Mouse (Mus musculus) forebrain, embryonic 15.5 days (tissue): ENCODE measurements around the gene Gpatch2. TPM values are rescaled to one million over a fixed set of nuclear protein-coding genes. Genes with fewer than 3 reads are reported as not detected.

Experiments
- ATAC-seq: fragments of 200-750 bp; cut with Nextera tagmentation; replicated peaks from 2 replicates; pipeline ENCODE4 v1.8.0; 2017; ENCODE audit warnings: mild to moderate bottlenecking, moderate TSS enrichment, moderate library complexity
- H3K27ac ChIP-seq: fragments of 300-500 bp; sonication (generic); replicated peaks from 2 replicates; pipeline ENCODE4 v1.5.1; 2015; ENCODE audit warnings: mild to moderate bottlenecking, inconsistent platforms
- H3K27me3 ChIP-seq: fragments of 300-500 bp; sonication (generic); 2 replicates; pipeline ENCODE4 v1.6.1; 2015; ENCODE audit warnings: inconsistent platforms
- H3K36me3 ChIP-seq: fragments of 300-500 bp; sonication (generic); 2 replicates; pipeline ENCODE4 v1.6.1; 2015; ENCODE audit warnings: mild to moderate bottlenecking, inconsistent platforms
- H3K4me1 ChIP-seq: fragments of 300-500 bp; sonication (generic); 2 replicates; pipeline ENCODE4 v1.6.1; 2015; ENCODE audit warnings: inconsistent platforms
- H3K4me2 ChIP-seq: fragments of 300-500 bp; sonication (generic); replicated peaks from 2 replicates; pipeline ENCODE4 v1.6.1; 2015; ENCODE audit warnings: mild to moderate bottlenecking, inconsistent platforms
- H3K4me3 ChIP-seq: fragments of 300-500 bp; sonication (generic); 2 replicates; pipeline ENCODE4 v1.5.1; 2015; ENCODE audit warnings: mild to moderate bottlenecking, inconsistent platforms
- H3K9ac ChIP-seq: fragments of 300-500 bp; sonication (generic); replicated peaks from 2 replicates; pipeline ENCODE4 v1.6.1; 2015; ENCODE audit warnings: mild to moderate bottlenecking, inconsistent platforms
- H3K9me3 ChIP-seq: fragments of 300-500 bp; sonication (generic); 2 replicates; pipeline ENCODE4 v1.6.1; 2016; ENCODE audit warnings: inconsistent platforms
- WGBS: fragments of 180-500 bp; shearing (Covaris S2); methylation state at CpG from one replicate; pipeline ENCODE4 v1.1.7; 2015; ENCODE audit warnings: mixed read lengths; 5-methylcytosine and 5-hydroxymethylcytosine counted together
- polyA plus RNA-seq: library from polyadenylated mRNA; unstranded; fragments of >200 nt; fragmentation: Nextera tagmentation; extraction: Ambion mirVana; gene quantifications from 2 replicates; pipeline ENCODE4 v1.2.1, GENCODE M21; 2015

Gene Gpatch2
- polyA plus RNA-seq, 1 experiment from 2014 or later: 16.6 TPM

DNA sequence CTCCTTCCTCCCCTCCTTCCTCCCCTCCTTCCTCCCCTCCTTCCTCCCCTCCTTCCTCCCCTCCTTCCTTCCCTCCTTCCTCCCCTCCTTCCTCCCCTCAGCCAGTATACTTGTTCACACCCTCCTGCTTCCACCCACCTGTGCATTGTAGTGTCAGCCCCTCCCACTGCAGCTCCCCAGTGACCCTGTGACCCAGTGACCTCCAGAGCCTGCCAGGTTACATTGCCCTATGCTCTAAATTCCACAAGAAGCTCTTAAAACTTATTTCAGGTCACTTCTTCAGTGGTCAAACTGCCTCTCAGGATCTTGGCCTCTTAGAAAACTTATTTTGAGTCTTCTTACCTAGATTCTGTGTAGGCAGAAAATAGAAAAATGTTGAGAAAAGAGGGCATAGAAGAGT, 99.2 kb downstream of the Gpatch2 start:
- no peak overlapping the region for H3K4me3 ChIP-seq
- ATAC-seq: no peak
- no peaks in the 10 kb centered on the region for H3K9me3 ChIP-seq
- no peak overlapping the region for H3K4me2 ChIP-seq
- no peaks in the 10 kb centered on the region for H3K27me3 ChIP-seq
- no peak overlapping the region for H3K27ac ChIP-seq
- H3K36me3 ChIP-seq: no peaks in the 10 kb centered on the region
- H3K4me1 ChIP-seq: no peaks in the 10 kb centered on the region
- H3K9ac ChIP-seq: no peak overlapping the region

DNA sequence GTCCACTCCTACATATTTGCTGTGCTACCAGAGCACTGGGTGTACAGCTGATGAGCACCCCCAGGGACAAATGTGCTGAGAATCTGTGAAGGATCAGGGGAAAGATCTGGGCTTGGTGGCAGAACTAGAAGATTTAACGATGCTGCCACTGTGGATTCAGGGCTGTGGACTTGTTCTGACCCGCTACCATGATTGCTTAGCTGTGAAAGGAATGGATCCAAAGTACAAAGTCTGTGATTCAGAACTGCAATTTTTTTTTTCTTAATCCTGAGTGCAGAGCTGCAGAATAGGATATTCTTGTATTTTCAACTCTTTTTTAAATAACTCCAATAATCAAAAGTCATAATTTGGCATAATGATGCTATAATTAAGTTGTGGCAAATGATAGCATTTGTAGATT, 100.5 kb downstream of the Gpatch2 start:
- no peaks in the 10 kb centered on the region for H3K9me3 ChIP-seq
- H3K4me2 ChIP-seq: no peak overlapping the region
- H3K4me3 ChIP-seq: no peak overlapping the region
- no peaks in the 10 kb centered on the region for H3K4me1 ChIP-seq
- ATAC-seq: no peak
- H3K9ac ChIP-seq: no peak overlapping the region
- no peaks in the 10 kb centered on the region for H3K36me3 ChIP-seq
- WGBS: 85% methylated on average over 2 of the region's 2 CpGs
- H3K27me3 ChIP-seq: no peaks in the 10 kb centered on the region
- no peak overlapping the region for H3K27ac ChIP-seq

- ATAC-seq: no peak
- no peaks in the 10 kb centered on the region for H3K36me3 ChIP-seq
- 82% methylated on average over 8 of the region's 8 CpGs for WGBS
- no peak overlapping the region for H3K4me3 ChIP-seq
- H3K27ac ChIP-seq: no peak overlapping the region
- H3K9me3 ChIP-seq: no peaks in the 10 kb centered on the region
- no peaks in the 10 kb centered on the region for H3K4me1 ChIP-seq
- H3K4me2 ChIP-seq: no peak overlapping the region
- H3K27me3 ChIP-seq: no peaks in the 10 kb centered on the region
- no peak overlapping the region for H3K9ac ChIP-seq
These were observed 101.2 kb downstream of the Gpatch2 start for GRCm38 (mm10) chr1:187316555-187316954.

DNA sequence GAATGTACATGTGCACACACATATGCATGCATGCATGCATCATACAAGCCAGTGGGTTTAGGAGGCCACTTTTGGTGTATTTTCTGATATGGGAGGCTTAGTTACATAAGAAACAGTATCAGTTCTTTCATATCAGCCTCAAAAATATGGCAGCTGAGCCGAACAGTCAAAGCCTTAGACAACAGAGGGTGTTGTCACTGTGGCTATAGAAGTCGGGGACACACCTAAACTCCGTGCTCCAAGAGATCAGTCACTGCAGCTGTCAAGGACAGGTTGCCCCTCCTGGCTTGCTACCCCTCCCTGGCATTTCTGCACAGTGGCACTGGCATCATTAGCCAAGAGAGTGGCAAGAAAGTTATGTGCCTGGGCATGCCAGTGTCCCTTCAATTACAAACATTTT, 106.5 kb downstream of the Gpatch2 start:
- no peaks in the 10 kb centered on the region for H3K27me3 ChIP-seq
- no peak overlapping the region for H3K4me3 ChIP-seq
- H3K9me3 ChIP-seq: no peaks in the 10 kb centered on the region
- H3K9ac ChIP-seq: no peak overlapping the region
- ATAC-seq: no peak
- H3K4me1 ChIP-seq: no peaks in the 10 kb centered on the region
- no peak overlapping the region for H3K27ac ChIP-seq
- WGBS: 86% methylated on average over 3 of the region's 3 CpGs
- no peaks in the 10 kb centered on the region for H3K36me3 ChIP-seq
- no peak overlapping the region for H3K4me2 ChIP-seq

GRCm38 (mm10) chr1:187322505-187323208, 107.3 kb downstream of the Gpatch2 start:
- 79% methylated on average over 8 of the region's 8 CpGs for WGBS
- Histone ChIP-seq H3K4me1 (peaks cover 1% of the 10 kb centered on the region; the same call in 1 of the 2 replicates), H3K36me3 (no peaks in the 10 kb centered on the region), H3K27ac (no peak overlapping the region), H3K4me3 (no peak overlapping the region), H3K4me2 (no peak overlapping the region), H3K9ac (no peak overlapping the region), H3K27me3 (no peaks in the 10 kb centered on the region), H3K9me3 (no peaks in the 10 kb centered on the region)
- no peak for ATAC-seq

GRCm38 (mm10) chr1:187323209-187323589, 107.9 kb downstream of the Gpatch2 start:
- H3K27me3 ChIP-seq: no peaks in the 10 kb centered on the region
- no peak overlapping the region for H3K27ac ChIP-seq
- H3K4me3 ChIP-seq: no peak overlapping the region
- H3K9ac ChIP-seq: no peak overlapping the region
- peaks cover 7% of the 10 kb centered on the region; the same call in 1 of the 2 replicates for H3K4me1 ChIP-seq
- no peaks in the 10 kb centered on the region for H3K9me3 ChIP-seq
- no peak for ATAC-seq
- no peaks in the 10 kb centered on the region for H3K36me3 ChIP-seq
- 88% methylated on average over 1 of the region's 1 CpGs for WGBS
- H3K4me2 ChIP-seq: no peak overlapping the region

- H3K4me2 ChIP-seq: no peak overlapping the region
- WGBS: 80% methylated on average over 2 of the region's 2 CpGs
- 0 out of 2 replicates have a peak, but pooled peaks cover 4% of the 10 kb centered on the region for H3K4me1 ChIP-seq
- no peaks in the 10 kb centered on the region for H3K27me3 ChIP-seq
- no peaks in the 10 kb centered on the region for H3K9me3 ChIP-seq
- H3K36me3 ChIP-seq: no peaks in the 10 kb centered on the region
- no peak overlapping the region for H3K4me3 ChIP-seq
- ATAC-seq: no peak
- no peak overlapping the region for H3K27ac ChIP-seq
- H3K9ac ChIP-seq: no peak overlapping the region
These were observed 127.2 kb downstream of the Gpatch2 start for GRCm38 (mm10) chr1:187342551-187342950.

DNA sequence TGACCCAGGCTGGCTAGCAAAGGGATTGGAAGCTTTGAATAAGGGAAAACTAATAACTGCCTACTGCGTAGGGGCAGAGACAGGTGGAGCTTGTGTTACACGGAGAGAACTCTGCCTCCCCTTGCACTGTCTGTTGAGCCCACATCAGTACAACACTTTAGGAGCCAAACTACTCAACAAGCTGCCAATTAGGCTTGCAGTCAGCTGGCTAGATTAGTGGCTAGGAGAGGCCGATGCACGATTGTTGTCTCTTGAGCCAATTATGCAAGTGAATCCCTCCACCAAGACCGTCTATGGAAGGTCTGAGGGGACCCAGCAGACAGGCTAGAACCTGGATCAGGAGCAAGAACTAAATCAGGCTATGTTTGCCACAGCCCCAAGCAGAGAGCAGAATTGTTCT, 129.8 kb downstream of the Gpatch2 start:
- Histone ChIP-seq H3K4me3 (no peak overlapping the region), H3K9me3 (no peaks in the 10 kb centered on the region), H3K27ac (no peak overlapping the region), H3K27me3 (no peaks in the 10 kb centered on the region), H3K4me1 (0 out of 2 replicates have a peak, but pooled peaks cover 4% of the 10 kb centered on the region), H3K4me2 (no peak overlapping the region), H3K9ac (no peak overlapping the region), H3K36me3 (no peaks in the 10 kb centered on the region)
- ATAC-seq: no peak
- 29% methylated on average over 5 of the region's 5 CpGs for WGBS

DNA sequence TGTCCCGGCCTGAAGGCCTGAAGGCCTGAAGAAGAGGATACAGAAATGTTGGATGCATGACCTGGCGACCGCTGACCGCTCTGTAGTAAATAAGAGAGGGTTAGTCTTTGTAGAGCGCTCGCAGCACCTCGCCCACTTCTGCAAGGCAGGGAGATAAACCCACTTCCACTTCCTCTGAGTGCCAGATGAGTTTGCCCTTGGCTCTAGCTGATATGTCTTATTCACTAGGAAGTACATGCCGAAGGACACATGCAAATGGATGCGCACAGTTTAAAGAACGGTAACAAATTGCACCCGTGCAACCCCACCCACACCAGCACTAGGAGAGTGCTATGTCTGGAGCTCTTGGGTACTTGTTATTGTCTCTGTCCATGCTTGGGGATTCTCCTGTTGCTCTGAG, 131.6 kb downstream of the Gpatch2 start:
- no peak for ATAC-seq
- no peak overlapping the region for H3K4me2 ChIP-seq
- H3K36me3 ChIP-seq: no peaks in the 10 kb centered on the region
- WGBS: 86% methylated on average over 11 of the region's 11 CpGs
- no peak overlapping the region for H3K4me3 ChIP-seq
- H3K4me1 ChIP-seq: 0 out of 2 replicates have a peak, but pooled peaks cover 4% of the 10 kb centered on the region
- no peak overlapping the region for H3K27ac ChIP-seq
- no peaks in the 10 kb centered on the region for H3K27me3 ChIP-seq
- no peak overlapping the region for H3K9ac ChIP-seq
- no peaks in the 10 kb centered on the region for H3K9me3 ChIP-seq

GRCm38 (mm10) chr1:187347606-187348005, 132.3 kb downstream of the Gpatch2 start:
- no peak overlapping the region for H3K4me2 ChIP-seq
- no peak for ATAC-seq
- H3K4me1 ChIP-seq: 0 out of 2 replicates have a peak, but pooled peaks cover 4% of the 10 kb centered on the region
- WGBS: 94% methylated on average over 6 of the region's 6 CpGs
- H3K4me3 ChIP-seq: no peak overlapping the region
- H3K9me3 ChIP-seq: no peaks in the 10 kb centered on the region
- H3K27me3 ChIP-seq: no peaks in the 10 kb centered on the region
- H3K36me3 ChIP-seq: no peaks in the 10 kb centered on the region
- no peak overlapping the region for H3K27ac ChIP-seq
- H3K9ac ChIP-seq: no peak overlapping the region

- H3K27me3 ChIP-seq: no peaks in the 10 kb centered on the region
- 97% methylated on average over 26 of the region's 26 CpGs for WGBS
- no peaks in the 10 kb centered on the region for H3K9me3 ChIP-seq
- no peaks in the 10 kb centered on the region for H3K36me3 ChIP-seq
- ATAC-seq: no peak
- no peak overlapping the region for H3K4me3 ChIP-seq
- H3K9ac ChIP-seq: no peak overlapping the region
- 0 out of 2 replicates have a peak, but pooled peaks cover 4% of the 10 kb centered on the region for H3K4me1 ChIP-seq
- H3K27ac ChIP-seq: no peak overlapping the region
- H3K4me2 ChIP-seq: no peak overlapping the region
These were observed 132.9 kb downstream of the Gpatch2 start for GRCm38 (mm10) chr1:187348053-187348820.

- Histone ChIP-seq H3K4me1 (0 out of 2 replicates have a peak, but pooled peaks cover 4% of the 10 kb centered on the region), H3K27me3 (no peaks in the 10 kb centered on the region), H3K4me3 (no peak overlapping the region), H3K9ac (no peak overlapping the region), H3K27ac (no peak overlapping the region), H3K4me2 (no peak overlapping the region), H3K9me3 (no peaks in the 10 kb centered on the region), H3K36me3 (no peaks in the 10 kb centered on the region)
- WGBS: 89% methylated on average over 14 of the region's 14 CpGs
- no peak for ATAC-seq
These were observed 133.6 kb downstream of the Gpatch2 start for GRCm38 (mm10) chr1:187348859-187349258.
